Mouse (Mus musculus) forebrain, embryonic 11.5 days (tissue): Measurements from ENCODE around the gene Plxnd1. TPM values are rescaled to one million over a fixed set of nuclear protein-coding genes. Genes with fewer than 3 reads are reported as not detected.

Experiments
- ATAC-seq: fragments of 200-750 bp; cut with Nextera tagmentation; replicated peaks from 2 replicates; pipeline ENCODE4 v1.8.0; 2017; ENCODE audit warnings: moderate TSS enrichment; ENCODE audit not compliant: low FRiP score
- DNase-seq: peaks from one replicate; pipeline ENCODE4 v3.0.0-alpha.2; 2017; ENCODE audit warnings: low spot score
- H3K27ac ChIP-seq: fragments of 300-500 bp; sonication (generic); 2 replicates; pipeline ENCODE4 v1.5.1; 2014; ENCODE audit warnings: low read depth, low read length
- H3K27me3 ChIP-seq: fragments of 300-500 bp; sonication (generic); 2 replicates; pipeline ENCODE4 v1.6.1; 2014; ENCODE audit warnings: mild to moderate bottlenecking, low read length, mixed read lengths; ENCODE audit not compliant: control insufficient read depth, insufficient read depth
- H3K36me3 ChIP-seq: fragments of 300-500 bp; sonication (generic); 2 replicates; pipeline ENCODE4 v1.6.1; 2014; ENCODE audit warnings: mild to moderate bottlenecking, low read length, moderate library complexity, mixed read lengths; ENCODE audit not compliant: control insufficient read depth, insufficient read depth
- H3K4me1 ChIP-seq: fragments of 300-500 bp; sonication (generic); replicated peaks from 2 replicates; pipeline ENCODE4 v1.6.1; 2014; ENCODE audit warnings: low read length, mixed read lengths; ENCODE audit not compliant: control insufficient read depth, insufficient read depth
- H3K4me2 ChIP-seq: fragments of 300-500 bp; sonication (generic); 2 replicates; pipeline ENCODE4 v1.6.1; 2014; ENCODE audit warnings: low read depth, mild to moderate bottlenecking, low read length, moderate library complexity, mixed read lengths; ENCODE audit not compliant: severe bottlenecking
- H3K4me3 ChIP-seq: fragments of 300-500 bp; sonication (generic); 2 replicates; pipeline ENCODE4 v1.5.1; 2014; ENCODE audit warnings: low read depth, low read length
- H3K9ac ChIP-seq: fragments of 300-500 bp; sonication (generic); 2 replicates; pipeline ENCODE4 v1.6.1; 2014; ENCODE audit warnings: low read length
- H3K9me3 ChIP-seq: fragments of 300-500 bp; sonication (generic); 2 replicates; pipeline ENCODE4 v1.6.1; 2016; ENCODE audit warnings: low read length, mixed read lengths; ENCODE audit not compliant: control insufficient read depth
- WGBS: fragments of 180-500 bp; shearing (Covaris S2); extraction: QIAGEN DNeasy Blood & Tissue Kit; methylation state at CpG from one replicate; pipeline ENCODE4 v1.1.7; 2014; 5-methylcytosine and 5-hydroxymethylcytosine counted together
- polyA plus RNA-seq: library from polyadenylated mRNA; unstranded; fragments of >200 nt; fragmentation: Nextera tagmentation; extraction: Ambion mirVana; gene quantifications from 2 replicates; pipeline ENCODE4 v1.2.1, GENCODE M21; 2014

Gene Plxnd1
- polyA plus RNA-seq, 1 experiment from 2014 or later: 25.5 TPM

GRCm38 (mm10) chr6:115990479-115990878 lies 4.3 kb downstream of the Plxnd1 start:
- Histone ChIP-seq H3K27ac (no peak overlapping the region), H3K9ac (no peak overlapping the region), H3K4me3 (no peak overlapping the region), H3K4me2 (no peak overlapping the region), H3K36me3 (no peaks in the 10 kb centered on the region), H3K27me3 (peaks cover 33% of the 10 kb centered on the region), H3K9me3 (no peaks in the 10 kb centered on the region), H3K4me1 (peaks cover 23% of the 10 kb centered on the region)
- no peak for ATAC-seq
- 90% methylated on average over 9 of the region's 9 CpGs for WGBS
- DNase-seq: no peak

DNA sequence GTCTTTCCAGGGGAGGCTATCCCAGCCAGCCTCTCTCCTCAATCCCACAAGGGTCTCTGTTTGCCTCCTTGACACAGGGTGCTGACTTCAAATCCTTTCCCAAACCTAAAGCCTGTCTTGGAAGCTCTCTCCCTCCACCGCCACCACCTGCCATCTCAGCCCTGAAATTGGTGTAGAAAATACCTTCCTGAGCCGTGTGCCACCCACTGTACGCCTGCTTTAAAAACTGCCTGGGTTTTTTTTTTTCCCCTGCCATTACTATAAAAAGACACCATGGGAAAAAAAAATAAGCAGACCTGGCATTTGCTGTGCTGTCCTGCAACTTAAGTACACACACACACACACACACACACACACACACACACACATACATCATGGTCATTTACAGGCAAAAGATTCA lies 4.7 kb downstream of the Plxnd1 start:
- Histone ChIP-seq H3K27me3 (peaks cover 33% of the 10 kb centered on the region), H3K9ac (no peak overlapping the region), H3K9me3 (no peaks in the 10 kb centered on the region), H3K4me1 (peaks cover 26% of the 10 kb centered on the region), H3K27ac (no peak overlapping the region), H3K36me3 (no peaks in the 10 kb centered on the region), H3K4me3 (no peak overlapping the region), H3K4me2 (no peak overlapping the region)
- 92% methylated on average over 3 of the region's 3 CpGs for WGBS
- DNase-seq (no peak), ATAC-seq (no peak)

GRCm38 (mm10) chr6:115989607-115990006 lies 5.2 kb downstream of the Plxnd1 start:
- no peak overlapping the region for H3K9ac ChIP-seq
- H3K27me3 ChIP-seq: peaks cover 30% of the 10 kb centered on the region
- H3K27ac ChIP-seq: no peak overlapping the region
- WGBS: 77% methylated on average over 4 of the region's 4 CpGs
- no peak for ATAC-seq
- H3K4me3 ChIP-seq: no peak overlapping the region
- no peaks in the 10 kb centered on the region for H3K36me3 ChIP-seq
- no peak overlapping the region for H3K4me2 ChIP-seq
- no peaks in the 10 kb centered on the region for H3K9me3 ChIP-seq
- no peak for DNase-seq
- peaks cover 28% of the 10 kb centered on the region for H3K4me1 ChIP-seq

DNA sequence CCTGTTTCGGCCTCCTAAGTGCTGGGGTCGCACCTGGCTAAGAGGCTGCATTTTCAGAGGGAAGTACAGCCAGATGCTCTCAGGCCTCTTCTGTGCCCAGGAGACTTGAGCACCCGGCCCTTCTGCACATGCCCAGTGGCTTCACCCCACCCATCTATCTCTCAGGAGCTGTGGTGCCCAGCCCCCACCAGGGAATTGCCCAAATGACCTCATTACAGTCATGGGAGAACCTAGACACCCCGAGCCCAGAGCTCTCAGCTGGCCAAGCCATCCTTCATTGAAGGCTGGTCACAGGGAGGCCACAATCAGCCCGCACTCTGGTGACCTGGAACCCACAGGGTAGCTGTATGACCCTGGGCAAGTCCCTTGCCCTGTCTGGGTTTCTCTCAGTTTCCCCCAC lies 5.8 kb downstream of the Plxnd1 start:
- H3K27me3 ChIP-seq: peaks cover 24% of the 10 kb centered on the region
- peaks cover 23% of the 10 kb centered on the region for H3K4me1 ChIP-seq
- DNase-seq: no peak
- 77% methylated on average over 5 of the region's 5 CpGs for WGBS
- H3K4me3 ChIP-seq: no peak overlapping the region
- no peak overlapping the region for H3K9ac ChIP-seq
- no peaks in the 10 kb centered on the region for H3K9me3 ChIP-seq
- no peak overlapping the region for H3K4me2 ChIP-seq
- H3K36me3 ChIP-seq: no peaks in the 10 kb centered on the region
- no peak for ATAC-seq
- no peak overlapping the region for H3K27ac ChIP-seq

DNA sequence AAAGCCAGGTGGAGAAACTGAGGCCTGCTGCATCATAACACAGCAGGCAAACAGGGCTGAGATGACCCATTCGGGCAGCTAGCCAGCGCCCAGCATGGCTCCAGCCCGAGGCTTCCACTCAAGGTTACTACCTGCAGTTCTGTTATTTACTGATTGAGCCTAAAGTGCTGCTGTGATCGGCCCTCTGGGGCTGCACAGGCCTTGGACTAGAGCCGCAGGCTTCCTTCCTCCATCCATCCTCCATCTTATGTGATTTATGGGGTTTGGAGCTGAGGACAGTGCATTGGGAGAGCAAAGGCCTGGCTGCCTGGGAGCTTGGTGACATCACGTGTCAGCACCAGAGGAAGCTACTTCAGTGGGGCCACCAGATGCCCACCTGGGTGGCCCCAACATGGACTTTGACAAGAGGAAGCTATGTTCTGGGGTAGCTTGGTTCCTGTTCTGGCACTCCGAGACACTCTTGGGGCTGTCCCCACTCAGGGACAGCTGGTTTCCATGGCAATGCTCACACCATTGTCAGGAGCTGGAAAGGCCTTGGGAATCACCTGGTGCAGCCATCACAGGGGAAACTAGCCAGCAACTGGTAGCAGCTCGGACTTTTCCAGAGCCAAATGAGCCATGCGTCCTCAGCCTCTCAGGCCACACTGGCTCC lies 7.6 kb downstream of the Plxnd1 start:
- Histone ChIP-seq H3K4me1 (peaks cover 14% of the 10 kb centered on the region), H3K4me3 (no peak overlapping the region), H3K36me3 (no peaks in the 10 kb centered on the region), H3K4me2 (no peak overlapping the region), H3K9ac (no peak overlapping the region), H3K27ac (no peak overlapping the region), H3K27me3 (peaks cover 6% of the 10 kb centered on the region), H3K9me3 (no peaks in the 10 kb centered on the region)
- 70% methylated on average over 9 of the region's 9 CpGs for WGBS
- ATAC-seq (no peak), DNase-seq (no peak)

- H3K9me3 ChIP-seq: no peaks in the 10 kb centered on the region
- no peak overlapping the region for H3K27ac ChIP-seq
- no peak overlapping the region for H3K4me2 ChIP-seq
- H3K27me3 ChIP-seq: no peaks in the 10 kb centered on the region; the same call in none of the 2 replicates
- ATAC-seq: no peak
- no peak for DNase-seq
- no peak overlapping the region for H3K9ac ChIP-seq
- 52% methylated on average over 12 of the region's 12 CpGs for WGBS
- H3K4me1 ChIP-seq: peaks cover 10% of the 10 kb centered on the region
- no peak overlapping the region for H3K4me3 ChIP-seq
- H3K36me3 ChIP-seq: no peaks in the 10 kb centered on the region
Observed at GRCm38 (mm10) chr6:115986472-115987095, 8.2 kb downstream of the Plxnd1 start.

DNA sequence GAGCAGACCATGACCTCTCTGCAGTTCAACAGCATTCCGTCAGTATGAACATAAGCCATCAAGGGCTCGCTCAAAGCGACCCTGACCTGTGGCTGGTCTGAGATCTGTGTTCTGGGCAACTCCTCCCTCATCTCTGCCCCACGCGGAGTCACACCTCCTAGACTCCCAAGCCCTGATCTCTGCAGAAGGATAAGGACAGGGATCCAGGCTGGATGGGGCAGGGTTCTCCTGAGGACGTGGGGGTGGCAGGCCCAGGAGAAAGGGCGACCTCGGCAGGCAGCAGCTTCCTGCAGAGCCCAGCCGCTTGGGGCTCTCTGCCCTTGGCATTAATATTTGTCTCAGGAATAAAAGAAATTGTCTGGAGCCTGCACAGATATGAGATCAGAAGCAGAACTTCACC lies 9.2 kb downstream of the Plxnd1 start:
- H3K9ac ChIP-seq: no peak overlapping the region
- DNase-seq (no peak), ATAC-seq (no peak)
- no peaks in the 10 kb centered on the region for H3K27me3 ChIP-seq
- 73% methylated on average over 9 of the region's 9 CpGs for WGBS
- no peak overlapping the region for H3K4me2 ChIP-seq
- peaks cover 7% of the 10 kb centered on the region; the same call in 1 of the 2 replicates for H3K4me1 ChIP-seq
- no peaks in the 10 kb centered on the region for H3K36me3 ChIP-seq
- H3K4me3 ChIP-seq: no peak overlapping the region
- no peak overlapping the region for H3K27ac ChIP-seq
- H3K9me3 ChIP-seq: no peaks in the 10 kb centered on the region

DNA sequence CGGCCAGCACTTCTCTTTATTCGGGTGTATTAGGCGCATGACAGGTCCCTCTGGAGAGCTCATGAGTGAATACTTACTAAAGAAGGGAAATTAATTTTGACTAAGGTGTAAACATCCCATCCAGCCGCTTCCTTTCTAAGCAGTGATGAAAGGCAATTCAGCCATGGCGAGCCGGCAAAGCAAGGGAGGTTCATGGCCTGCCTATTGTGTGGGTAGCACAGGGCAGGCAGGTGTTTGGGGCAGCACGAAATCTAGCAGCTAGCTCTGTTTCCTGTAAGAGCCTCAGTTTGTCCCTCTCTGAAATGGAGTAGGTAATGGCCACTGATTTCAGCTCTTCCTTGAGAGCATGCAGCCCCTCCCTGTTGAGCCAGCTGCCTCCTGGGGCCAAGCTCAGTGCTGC lies 10.2 kb downstream of the Plxnd1 start:
- no peaks in the 10 kb centered on the region for H3K36me3 ChIP-seq
- no peaks in the 10 kb centered on the region for H3K9me3 ChIP-seq
- no peak overlapping the region for H3K4me3 ChIP-seq
- no peaks in the 10 kb centered on the region for H3K27me3 ChIP-seq
- no peak overlapping the region for H3K4me2 ChIP-seq
- H3K9ac ChIP-seq: no peak overlapping the region
- no peak for ATAC-seq
- no peak for DNase-seq
- H3K4me1 ChIP-seq: peaks cover 7% of the 10 kb centered on the region; the same call in 1 of the 2 replicates
- H3K27ac ChIP-seq: no peak overlapping the region
- 66% methylated on average over 7 of the region's 7 CpGs for WGBS
